Mouse (Mus musculus) kidney, embryonic 14.5 days (tissue): ENCODE measurements around the gene Wdr91. TPM values are rescaled to one million over a fixed set of nuclear protein-coding genes. Genes with fewer than 3 reads are reported as not detected.

Experiments used
- ATAC-seq: fragments of 200-750 bp; cut with Nextera tagmentation; 2 replicates; pipeline ENCODE4 v1.8.0; 2017; ENCODE audit warnings: moderate number of reproducible peaks, mild to moderate bottlenecking, moderate TSS enrichment, moderate library complexity; ENCODE audit not compliant: low FRiP score, low TSS enrichment
- H3K27ac ChIP-seq: fragments of 300-500 bp; sonication (generic); 2 replicates; pipeline ENCODE4 v1.5.1; 2014; ENCODE audit warnings: low read depth, mild to moderate bottlenecking, low read length, moderate library complexity, mixed read lengths
- H3K27me3 ChIP-seq: fragments of 300-500 bp; sonication (generic); 2 replicates; pipeline ENCODE4 v1.6.1; 2014; ENCODE audit warnings: mild to moderate bottlenecking, low read length; ENCODE audit not compliant: control insufficient read depth, insufficient read depth
- H3K36me3 ChIP-seq: fragments of 300-500 bp; sonication (generic); 2 replicates; pipeline ENCODE4 v1.6.1; 2014; ENCODE audit warnings: low read length, mixed read lengths; ENCODE audit not compliant: control insufficient read depth, insufficient read depth
- H3K4me1 ChIP-seq: fragments of 300-500 bp; sonication (generic); 2 replicates; pipeline ENCODE4 v1.6.1; 2014; ENCODE audit warnings: low read length, mixed read lengths; ENCODE audit not compliant: control insufficient read depth, insufficient read depth
- H3K4me2 ChIP-seq: fragments of 300-500 bp; sonication (generic); replicated peaks from 2 replicates; pipeline ENCODE4 v1.6.1; 2014; ENCODE audit warnings: low read depth, mild to moderate bottlenecking, low read length
- H3K4me3 ChIP-seq: fragments of 300-500 bp; sonication (generic); 2 replicates; pipeline ENCODE4 v1.5.1; 2014; ENCODE audit warnings: mild to moderate bottlenecking, low read length
- H3K9ac ChIP-seq: fragments of 300-500 bp; sonication (generic); 2 replicates; pipeline ENCODE4 v1.6.1; 2014; ENCODE audit warnings: low read depth, mild to moderate bottlenecking, low read length, moderate library complexity
- H3K9me3 ChIP-seq: fragments of 300-500 bp; sonication (generic); 2 replicates; pipeline ENCODE4 v1.6.1; 2016; ENCODE audit warnings: low read length; ENCODE audit not compliant: control insufficient read depth
- WGBS: fragments of 180-500 bp; shearing (Covaris S2); extraction: QIAGEN DNeasy Blood & Tissue Kit; methylation state at CpG from one replicate; pipeline ENCODE4 v1.1.7; 2014; 5-methylcytosine and 5-hydroxymethylcytosine counted together
- polyA plus RNA-seq: library from polyadenylated mRNA; unstranded; fragments of >200 nt; fragmentation: Nextera tagmentation; extraction: Ambion mirVana; gene quantifications from 2 replicates; pipeline ENCODE4 v1.2.1, GENCODE M21; 2014

Wdr91 gene
- polyA plus RNA-seq, 1 experiment from 2014 or later: 11.0 TPM

GRCm38 (mm10) chr6:34907121-34907614 lies 3.5 kb downstream of the Wdr91 start:
- no peak overlapping the region for H3K27ac ChIP-seq
- WGBS: 77% methylated on average over 2 of the region's 2 CpGs
- no peak overlapping the region for H3K9ac ChIP-seq
- H3K4me1 ChIP-seq: peaks cover 6% of the 10 kb centered on the region; the same call in 1 of the 2 replicates
- ATAC-seq: no peak
- no peak overlapping the region for H3K4me3 ChIP-seq
- no peaks in the 10 kb centered on the region for H3K9me3 ChIP-seq
- no peaks in the 10 kb centered on the region for H3K27me3 ChIP-seq
- peaks cover 35% of the 10 kb centered on the region; the same call in 1 of the 2 replicates for H3K36me3 ChIP-seq
- no peak overlapping the region for H3K4me2 ChIP-seq

DNA sequence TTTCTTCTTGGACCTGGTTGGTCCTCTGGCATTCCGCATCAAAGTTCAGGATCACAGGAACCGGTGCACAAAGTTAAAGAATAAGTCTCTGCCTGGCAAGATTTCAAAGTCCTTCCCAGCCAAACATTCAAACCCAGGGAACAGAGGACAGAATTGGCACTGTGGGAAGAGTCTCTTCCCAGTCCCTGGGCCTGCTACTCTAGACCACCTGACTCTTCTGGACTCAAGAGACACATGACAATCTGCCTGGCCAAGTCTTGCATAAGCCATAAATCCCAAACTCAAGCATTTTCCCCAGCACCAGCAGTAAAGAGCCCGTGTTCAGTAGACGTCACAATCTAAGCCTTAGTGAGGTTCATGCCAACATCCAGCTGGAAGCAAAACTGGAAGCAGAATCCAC lies 4.0 kb downstream of the Wdr91 start:
- ATAC-seq: no peak
- H3K9ac ChIP-seq: no peak overlapping the region
- 80% methylated on average over 4 of the region's 4 CpGs for WGBS
- peaks cover 6% of the 10 kb centered on the region; the same call in 1 of the 2 replicates for H3K4me1 ChIP-seq
- peaks cover 40% of the 10 kb centered on the region; the same call in 1 of the 2 replicates for H3K36me3 ChIP-seq
- H3K27ac ChIP-seq: no peak overlapping the region
- H3K4me3 ChIP-seq: no peak overlapping the region
- H3K4me2 ChIP-seq: no peak overlapping the region
- H3K27me3 ChIP-seq: no peaks in the 10 kb centered on the region
- no peaks in the 10 kb centered on the region for H3K9me3 ChIP-seq

DNA sequence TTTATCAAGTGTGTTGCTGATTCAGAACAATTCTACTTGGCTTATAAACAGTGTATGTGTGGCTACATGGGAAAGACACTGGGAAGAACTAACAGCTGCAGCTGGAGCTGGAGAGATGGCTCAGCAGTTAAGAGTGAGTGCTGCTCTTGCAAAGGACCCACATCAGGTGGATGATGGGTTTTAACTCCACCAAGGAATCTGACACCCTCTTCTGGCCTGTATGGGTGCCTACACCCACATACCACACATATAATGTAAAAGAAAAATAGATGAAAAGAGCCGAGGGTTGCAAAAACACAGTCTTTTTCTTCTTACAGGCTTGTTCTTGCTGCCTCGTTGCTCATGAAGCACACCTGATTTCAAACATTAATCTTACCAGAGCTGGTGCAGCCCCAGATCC lies 4.6 kb downstream of the Wdr91 start:
- Histone ChIP-seq H3K27ac (no peak overlapping the region), H3K4me1 (peaks cover 6% of the 10 kb centered on the region; the same call in 1 of the 2 replicates), H3K36me3 (peaks cover 45% of the 10 kb centered on the region), H3K4me2 (no peak overlapping the region), H3K4me3 (no peak overlapping the region), H3K9ac (no peak overlapping the region), H3K27me3 (no peaks in the 10 kb centered on the region), H3K9me3 (no peaks in the 10 kb centered on the region)
- ATAC-seq: no peak
- WGBS: 79% methylated on average over 2 of the region's 2 CpGs

- WGBS: 73% methylated on average over 6 of the region's 6 CpGs
- Histone ChIP-seq H3K4me3 (no peak overlapping the region), H3K36me3 (peaks cover 59% of the 10 kb centered on the region), H3K27ac (no peak overlapping the region), H3K9ac (no peak overlapping the region), H3K27me3 (no peaks in the 10 kb centered on the region), H3K9me3 (no peaks in the 10 kb centered on the region), H3K4me2 (no peak overlapping the region), H3K4me1 (no peaks in the 10 kb centered on the region; the same call in 1 of the 2 replicates)
- no peak for ATAC-seq
Observed at GRCm38 (mm10) chr6:34904361-34904760, 6.3 kb downstream of the Wdr91 start.

DNA sequence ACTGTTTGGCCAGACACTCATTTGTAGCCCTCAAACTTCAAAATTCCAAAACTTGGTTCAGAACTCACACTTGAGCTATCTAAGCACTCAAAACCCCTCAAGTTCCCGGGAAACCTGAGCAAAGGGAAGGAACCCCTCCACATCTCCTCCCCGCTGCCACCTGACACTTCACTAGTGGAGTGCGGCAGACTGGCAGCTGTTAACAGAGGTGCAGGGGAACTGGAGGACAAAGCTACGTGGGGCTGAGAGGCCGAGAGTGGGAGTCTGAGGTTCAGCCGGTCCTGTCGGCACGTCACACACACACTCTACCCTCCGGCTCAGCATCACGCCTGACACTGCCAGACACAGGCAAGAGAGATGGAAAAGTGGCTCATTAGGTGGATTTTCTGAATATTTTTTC lies 6.8 kb downstream of the Wdr91 start:
- Histone ChIP-seq H3K9ac (no peak overlapping the region), H3K4me3 (no peak overlapping the region), H3K27me3 (no peaks in the 10 kb centered on the region), H3K36me3 (peaks cover 63% of the 10 kb centered on the region), H3K27ac (no peak overlapping the region), H3K4me1 (no peaks in the 10 kb centered on the region; the same call in 1 of the 2 replicates), H3K4me2 (no peak overlapping the region), H3K9me3 (no peaks in the 10 kb centered on the region)
- ATAC-seq: no peak
- WGBS: 37% methylated on average over 10 of the region's 10 CpGs

DNA sequence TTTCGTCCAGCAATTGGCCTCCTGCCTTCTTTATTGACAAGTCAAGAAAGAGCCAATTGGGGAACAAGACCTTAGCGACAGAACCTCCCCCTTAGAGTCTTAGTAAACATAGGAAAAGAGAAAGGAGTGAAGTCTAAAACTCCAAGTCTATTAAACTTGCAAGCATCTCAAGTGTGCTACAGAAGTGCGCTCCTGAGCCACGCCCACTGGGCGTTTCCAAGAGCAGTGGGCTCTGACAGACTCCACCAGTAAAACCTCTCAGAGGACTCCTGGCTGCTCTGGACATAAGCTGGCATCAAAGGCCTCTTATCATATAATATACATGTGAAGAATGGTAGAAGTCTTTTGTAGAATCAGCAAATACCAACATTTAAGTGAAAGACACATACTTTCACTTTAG lies 7.2 kb downstream of the Wdr91 start:
- Histone ChIP-seq H3K9me3 (no peaks in the 10 kb centered on the region), H3K4me1 (no peaks in the 10 kb centered on the region), H3K36me3 (peaks cover 64% of the 10 kb centered on the region), H3K9ac (no peak overlapping the region), H3K4me3 (no peak overlapping the region), H3K27ac (no peak overlapping the region), H3K27me3 (no peaks in the 10 kb centered on the region), H3K4me2 (no peak overlapping the region)
- ATAC-seq: no peak
- 72% methylated on average over 5 of the region's 5 CpGs for WGBS

DNA sequence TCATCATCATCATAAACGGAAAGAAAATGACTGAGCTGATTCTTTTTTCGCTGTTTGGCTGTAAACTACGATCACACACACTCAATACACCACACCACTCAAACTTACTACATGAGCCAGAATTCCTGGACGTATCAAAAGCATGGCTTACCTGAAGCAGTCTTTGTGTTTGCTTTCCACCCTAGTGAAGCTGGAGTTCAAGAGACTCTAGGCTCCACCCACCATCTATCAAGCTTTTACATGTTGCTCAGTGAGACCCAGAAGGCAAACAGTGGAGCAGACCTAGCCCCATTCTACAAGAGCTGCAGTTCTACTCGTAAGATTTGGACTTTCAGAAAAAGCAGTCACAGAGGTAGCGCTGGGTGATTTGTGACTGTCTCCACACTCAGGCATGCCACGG lies 8.1 kb downstream of the Wdr91 start:
- H3K36me3 ChIP-seq: peaks cover 64% of the 10 kb centered on the region
- H3K9ac ChIP-seq: no peak overlapping the region
- H3K4me1 ChIP-seq: no peaks in the 10 kb centered on the region
- no peak overlapping the region for H3K27ac ChIP-seq
- no peak for ATAC-seq
- WGBS: 74% methylated on average over 7 of the region's 7 CpGs
- H3K4me3 ChIP-seq: no peak overlapping the region
- H3K4me2 ChIP-seq: no peak overlapping the region
- H3K9me3 ChIP-seq: no peaks in the 10 kb centered on the region
- no peaks in the 10 kb centered on the region for H3K27me3 ChIP-seq

DNA sequence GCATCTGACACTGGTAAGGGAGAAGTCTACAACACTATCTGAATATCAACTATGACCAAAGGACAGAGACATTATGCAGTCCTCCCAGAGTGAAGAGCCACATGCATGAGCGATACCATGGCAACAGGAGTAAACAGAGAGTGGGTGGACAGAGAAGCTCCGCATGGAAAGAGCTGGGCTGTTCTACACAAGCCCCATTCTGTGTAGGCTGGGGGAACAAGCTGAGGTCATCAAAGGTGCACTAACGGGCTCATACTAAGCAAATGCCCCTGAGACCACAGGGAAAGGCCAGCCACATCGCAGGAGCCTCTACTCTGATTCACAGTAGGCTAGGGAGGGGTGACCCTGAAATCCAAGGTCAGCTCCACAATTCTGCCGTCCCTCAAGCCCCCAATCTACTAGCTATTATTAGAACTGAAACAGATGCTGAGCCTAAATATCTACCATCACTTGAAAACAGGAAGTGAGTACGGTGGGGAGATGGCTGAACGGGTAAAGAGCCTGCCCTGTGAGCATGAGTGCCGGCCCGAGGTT lies 8.7 kb downstream of the Wdr91 start:
- 77% methylated on average over 9 of the region's 9 CpGs for WGBS
- H3K9me3 ChIP-seq: no peaks in the 10 kb centered on the region
- no peak for ATAC-seq
- no peak overlapping the region for H3K9ac ChIP-seq
- no peak overlapping the region for H3K4me3 ChIP-seq
- no peaks in the 10 kb centered on the region for H3K27me3 ChIP-seq
- no peak overlapping the region for H3K27ac ChIP-seq
- no peaks in the 10 kb centered on the region for H3K4me1 ChIP-seq
- no peak overlapping the region for H3K4me2 ChIP-seq
- peaks cover 60% of the 10 kb centered on the region for H3K36me3 ChIP-seq

GRCm38 (mm10) chr6:34900990-34901389 lies 9.7 kb downstream of the Wdr91 start:
- WGBS: 74% methylated on average over 2 of the region's 2 CpGs
- H3K27ac ChIP-seq: no peak overlapping the region
- no peaks in the 10 kb centered on the region for H3K27me3 ChIP-seq
- no peak overlapping the region for H3K9ac ChIP-seq
- H3K4me3 ChIP-seq: no peak overlapping the region
- peaks cover 56% of the 10 kb centered on the region for H3K36me3 ChIP-seq
- ATAC-seq: no peak
- no peaks in the 10 kb centered on the region for H3K9me3 ChIP-seq
- no peaks in the 10 kb centered on the region for H3K4me1 ChIP-seq
- no peak overlapping the region for H3K4me2 ChIP-seq
